Mouse (Mus musculus): Measurements from ENCODE around the gene Zfp568. TPM values are rescaled to one million over a fixed set of nuclear protein-coding genes. Genes with fewer than 3 reads are reported as not detected.

The Zfp568 gene
- total and polyA plus RNA-seq, 3 experiments: 10.6 to 12.6 (median 11.5) TPM

DNA sequence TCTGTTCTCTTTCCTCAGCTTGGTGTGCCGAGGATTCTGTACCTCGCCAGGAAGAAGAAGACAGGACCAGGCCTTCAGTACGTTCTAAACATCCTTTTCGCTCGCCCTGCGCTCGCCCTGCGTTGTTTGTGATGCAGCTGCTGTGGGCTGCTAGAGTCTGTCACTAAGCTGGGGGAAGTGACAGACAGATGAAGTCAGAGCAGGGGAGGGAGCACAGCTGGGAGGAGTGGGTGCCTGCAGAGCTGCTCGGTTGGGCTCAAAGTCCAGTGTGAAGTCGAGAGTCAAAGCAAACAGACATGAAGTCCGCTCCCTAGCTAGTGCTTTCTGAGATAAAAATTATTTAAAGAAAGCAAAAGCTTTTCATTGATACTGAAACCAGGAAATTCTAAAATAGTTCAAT lies 5.3 kb downstream of the Zfp568 start (continued):
- TF ChIP-seq EP300 (IDR thresholded peaks at IDR 0.05; ENCODE audit: low read length): no peak

DNA sequence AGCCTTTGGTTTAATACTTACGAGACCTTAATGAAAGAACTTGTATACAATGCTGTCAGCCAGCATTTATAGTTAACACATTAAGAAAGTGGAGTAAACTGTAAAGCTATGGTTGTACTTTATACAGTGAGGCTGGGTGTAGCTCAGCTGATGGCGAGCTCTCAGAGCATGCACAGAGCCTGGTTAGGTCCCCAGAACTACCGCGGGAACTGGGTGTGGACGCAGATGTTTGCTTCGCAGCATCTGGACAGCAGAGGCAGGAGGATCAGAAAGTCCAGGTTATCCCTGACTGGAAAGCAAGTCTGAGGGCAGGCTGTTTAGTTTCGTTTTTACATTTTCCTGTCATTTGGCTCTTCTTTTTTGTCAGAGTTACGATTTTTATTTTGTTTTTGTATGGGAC lies 8.9 kb downstream of the Zfp568 start:
- peaks cover 35 to 77% of the 10 kb centered on the region in 2 experiments for H3K36me3 ChIP-seq (replicated peaks in 1 of 2; ENCODE audit: control insufficient read depth in 1 of 2, insufficient read depth in 1 of 2, low read length in 1 of 2)
- TF ChIP-seq POLR2A (IDR thresholded peaks at IDR 0.05; ENCODE audit: low read depth, low read length) (no peak), ELF1 (IDR thresholded peaks at IDR 0.05; ENCODE audit: low read depth, low read length) (no peak), NELFE (IDR thresholded peaks at IDR 0.05; ENCODE audit: low read depth, low read length) (no peak), POLR2AphosphoS2 (IDR thresholded peaks at IDR 0.05; ENCODE audit: low read depth, low read length) (no peak), BHLHE40 (IDR thresholded peaks at IDR 0.05; ENCODE audit: low read depth, low read length) (no peak), GABPA (IDR thresholded peaks at IDR 0.05; ENCODE audit: insufficient replicate concordance, low read depth, low read length) (no peak), MAX (IDR thresholded peaks at IDR 0.05; ENCODE audit: low read length) (no peak), UBTF (IDR thresholded peaks at IDR 0.05; ENCODE audit: low read depth, low read length) (no peak), MYC (IDR thresholded peaks at IDR 0.05; ENCODE audit: low read depth, low read length) (no peak), IRF4 (IDR thresholded peaks at IDR 0.05; ENCODE audit: low read depth, low read length) (no peak)
- dilution Hi-C loops (cut with MboI; ENCODE audit: extremely low pct_ligation_motif_present, extremely low pct_unique_long_range_greater_than_20kb, low sequenced_read_pairs): no loop called here

DNA sequence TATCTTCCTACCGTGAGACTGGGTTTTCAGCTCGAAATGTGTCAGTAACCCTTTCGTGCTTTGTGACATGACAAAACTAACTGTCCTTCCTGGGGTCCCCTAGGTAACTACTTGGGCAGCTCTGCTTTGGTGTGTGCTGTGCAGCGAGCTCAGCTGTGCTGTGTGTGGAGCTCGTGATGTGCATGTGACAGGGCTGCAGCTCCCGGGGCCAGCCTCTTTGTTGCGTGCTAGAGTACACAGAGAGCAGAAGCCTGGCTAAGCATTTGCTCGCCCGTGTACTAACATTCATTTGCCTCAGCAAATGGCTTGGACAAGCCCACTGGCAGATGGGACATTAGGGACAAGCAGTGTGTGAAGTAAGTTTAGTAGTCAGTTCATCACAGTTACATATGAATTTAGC lies 9.6 kb downstream of the Zfp568 start:
- H3K4me1 ChIP-seq (ENCODE audit: control insufficient read depth in 1 of 2, insufficient read depth in 2 of 2): peaks cover 0 to 5% of the 10 kb centered on the region in 2 experiments; a peak in 2 of 4 replicates
- in situ Hi-C loops (cut with MboI; ENCODE audit: low pct_ligation_motif_present, low pct_unique_long_range_greater_than_20kb, low sequenced_read_pairs) (no loop called here), dilution Hi-C loops (cut with MboI; ENCODE audit: extremely low pct_ligation_motif_present, extremely low pct_unique_long_range_greater_than_20kb, low sequenced_read_pairs) (no loop called here)
- no peaks in the 10 kb centered on the region for H3K27me3 ChIP-seq (replicated peaks)
- peaks cover 38 to 78% of the 10 kb centered on the region in 2 experiments for H3K36me3 ChIP-seq (replicated peaks in 1 of 2; ENCODE audit: control insufficient read depth in 1 of 2, insufficient read depth in 1 of 2, low read length in 1 of 2)
- no peak for DNase-seq (ENCODE audit: extremely low read depth)
- H3K9ac ChIP-seq (ENCODE audit: insufficient read depth, low read depth): no peak overlapping the region
- no peak overlapping the region for H3K27ac ChIP-seq (ENCODE audit: insufficient read depth, low read depth)
- H3K79me2 ChIP-seq (replicated peaks; ENCODE audit: control insufficient read depth, extremely low read depth, insufficient read depth, poor library complexity, severe bottlenecking): no peaks in the 10 kb centered on the region
- H3K4me3 ChIP-seq (replicated peaks in 1 of 3; ENCODE audit: low read depth in 2 of 3, low read length in 2 of 3, poor library complexity in 1 of 3): no peak overlapping the region
- H3K9me3 ChIP-seq (replicated peaks; ENCODE audit: low read length): peaks cover 5% of the 10 kb centered on the region
- H3K4me2 ChIP-seq (ENCODE audit: insufficient read depth, low read depth, poor library complexity, severe bottlenecking): no peak overlapping the region
- TF ChIP-seq CHD1 (IDR thresholded peaks at IDR 0.05; ENCODE audit: low read depth, low read length) (no peak), UBTF (IDR thresholded peaks at IDR 0.05; ENCODE audit: low read depth, low read length) (no peak), KAT2A (IDR thresholded peaks at IDR 0.05; ENCODE audit: insufficient replicate concordance, low read length) (no peak), ZC3H11A (IDR thresholded peaks at IDR 0.05; ENCODE audit: low read depth, low read length) (no peak), POLR2A (IDR thresholded peaks at IDR 0.05; ENCODE audit: low read depth, low read length) (no peak), MYC (IDR thresholded peaks at IDR 0.05; ENCODE audit: low read depth, low read length) (no peak), JUND (conservative IDR thresholded peaks at IDR 0.05; ENCODE audit: low read depth, low read length) (no peak), ZNF384 (IDR thresholded peaks at IDR 0.05; ENCODE audit: low read depth, low read length) (no peak), ETS1 (conservative IDR thresholded peaks at IDR 0.05; ENCODE audit: low read depth, low read length) (no peak), JUN (IDR thresholded peaks at IDR 0.05; ENCODE audit: insufficient read depth, low read depth, low read length) (no peak), GABPA (IDR thresholded peaks at IDR 0.05; ENCODE audit: insufficient replicate concordance, low read depth, low read length) (no peak), RCOR1 (conservative IDR thresholded peaks at IDR 0.05; ENCODE audit: low read depth, low read length) (no peak), MAX (IDR thresholded peaks at IDR 0.05; ENCODE audit: low read length) (no peak), SMC3 (IDR thresholded peaks at IDR 0.05; ENCODE audit: low read depth, low read length) (no peak), NELFE (IDR thresholded peaks at IDR 0.05; ENCODE audit: low read depth, low read length) (no peak), RAD21 (IDR thresholded peaks at IDR 0.05; ENCODE audit: low read depth, low read length) (no peak), ELF1 (IDR thresholded peaks at IDR 0.05; ENCODE audit: low read depth, low read length) (no peak)

More for the DNA sequence above, 8.9 kb downstream of the Zfp568 start:
- H3K4me3 ChIP-seq (replicated peaks in 1 of 3; ENCODE audit: low read depth in 2 of 3, low read length in 2 of 3, poor library complexity in 1 of 3): no peak overlapping the region
- DNase-seq (ENCODE audit: extremely low read depth): no peak
- no peak overlapping the region for H3K27ac ChIP-seq (ENCODE audit: insufficient read depth, low read depth)
- peaks cover 5% of the 10 kb centered on the region for H3K9me3 ChIP-seq (replicated peaks; ENCODE audit: low read length)
- in situ Hi-C loops (cut with MboI; ENCODE audit: low pct_ligation_motif_present, low pct_unique_long_range_greater_than_20kb, low sequenced_read_pairs): no loop called here
- no peak overlapping the region for H3K9ac ChIP-seq (ENCODE audit: insufficient read depth, low read depth)
- no peaks in the 10 kb centered on the region for H3K79me2 ChIP-seq (replicated peaks; ENCODE audit: control insufficient read depth, extremely low read depth, insufficient read depth, poor library complexity, severe bottlenecking)
- no peak overlapping the region for H3K4me2 ChIP-seq (ENCODE audit: insufficient read depth, low read depth, poor library complexity, severe bottlenecking)
- H3K27me3 ChIP-seq (replicated peaks): no peaks in the 10 kb centered on the region
- peaks cover 0 to 5% of the 10 kb centered on the region in 2 experiments; a peak in 2 of 4 replicates for H3K4me1 ChIP-seq (ENCODE audit: control insufficient read depth in 1 of 2, insufficient read depth in 2 of 2)

Data from CH12.LX (cell line).